Mouse (Mus musculus): ENCODE measurements around the gene Mthfsd. TPM values are rescaled to one million over a fixed set of nuclear protein-coding genes. Genes with fewer than 3 reads are reported as not detected.

The Mthfsd gene
- total RNA-seq, 2 experiments from 2014 or later, result 23.2 to 26.6 TPM

DNA sequence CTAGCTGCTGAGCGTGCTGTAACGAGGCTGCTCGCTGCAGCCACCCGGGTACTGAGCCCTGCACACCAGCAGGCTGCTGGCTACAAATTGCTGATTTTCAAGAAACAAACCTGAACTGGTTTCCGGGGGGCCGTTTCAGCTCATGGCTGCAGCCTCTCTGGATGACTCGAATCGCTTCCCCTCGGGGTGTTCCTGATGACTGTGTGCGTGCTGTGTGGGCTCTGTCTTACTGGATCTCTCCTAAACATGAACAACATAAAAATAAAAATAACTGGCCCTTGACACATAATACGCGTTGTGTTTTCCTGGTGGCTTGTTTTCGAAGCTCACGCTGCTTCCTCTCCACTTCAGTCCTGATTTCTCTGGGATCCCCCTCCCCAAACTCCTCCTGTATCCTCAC is 29.5 kb downstream of the Mthfsd start:
- intact Hi-C loops (cut with DNase I), result no loop called here
- no peak for DNase-seq

DNA sequence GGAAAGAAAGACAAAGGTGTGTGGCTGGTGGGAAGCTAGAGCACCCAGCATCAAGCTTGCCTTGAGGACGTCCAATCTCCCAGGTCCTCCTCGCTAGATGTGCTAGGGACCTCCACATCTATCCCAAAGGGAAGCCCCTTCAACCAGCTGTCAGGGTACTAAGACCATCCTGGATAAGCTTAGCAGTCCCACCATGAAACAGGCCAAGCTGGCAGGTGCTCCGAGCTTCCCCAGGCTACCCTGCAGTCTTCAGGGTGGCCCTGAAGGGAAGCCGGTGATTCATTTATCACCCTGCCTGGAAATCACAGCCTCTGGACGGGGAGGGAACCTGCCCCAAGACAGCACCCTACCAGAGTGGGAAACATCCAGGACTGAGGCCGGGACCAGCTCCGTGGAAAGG is 31.6 kb downstream of the Mthfsd start:
- intact Hi-C loops (cut with DNase I), result no loop called here
- DNase-seq, result no peak

DNA sequence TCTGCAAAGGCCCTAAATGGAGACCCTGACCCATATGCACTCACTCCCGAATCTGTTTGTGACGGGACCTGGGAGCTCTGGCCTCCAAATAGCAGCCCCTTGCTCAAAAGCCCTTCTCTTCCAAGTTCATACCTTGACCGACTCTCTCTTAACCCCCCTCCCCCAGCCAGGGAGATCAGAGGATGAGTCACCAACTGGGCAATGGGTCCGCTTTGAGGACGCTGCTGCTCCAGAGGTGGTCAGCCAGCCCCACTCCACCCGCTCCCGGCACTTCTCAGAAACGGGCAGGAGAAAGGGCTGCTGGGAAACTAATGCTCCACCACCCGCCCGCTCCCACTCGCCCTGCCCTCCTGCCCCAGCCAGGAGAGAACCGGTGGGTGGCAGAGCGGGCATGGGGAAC is 32.3 kb downstream of the Mthfsd start:
- no peak for DNase-seq
- intact Hi-C loops (cut with DNase I), result no loop called here

DNA sequence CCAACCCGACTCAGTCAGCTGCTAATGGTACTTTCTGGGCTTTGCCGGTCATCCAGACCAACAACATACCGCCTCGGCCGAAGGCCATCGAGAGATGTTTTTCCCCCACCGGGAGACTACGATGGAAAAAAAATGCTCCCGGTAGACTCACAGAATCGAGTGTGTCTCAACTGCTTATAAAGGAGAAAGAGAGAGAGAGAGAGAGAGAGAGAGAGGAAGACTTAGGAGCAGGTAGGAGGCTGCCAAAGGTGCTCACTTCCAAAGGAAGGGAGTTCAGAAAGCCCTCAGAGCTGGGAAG is 33.4 kb downstream of the Mthfsd start:
- no peak for DNase-seq
- intact Hi-C loops (cut with DNase I), result no loop called here

DNA sequence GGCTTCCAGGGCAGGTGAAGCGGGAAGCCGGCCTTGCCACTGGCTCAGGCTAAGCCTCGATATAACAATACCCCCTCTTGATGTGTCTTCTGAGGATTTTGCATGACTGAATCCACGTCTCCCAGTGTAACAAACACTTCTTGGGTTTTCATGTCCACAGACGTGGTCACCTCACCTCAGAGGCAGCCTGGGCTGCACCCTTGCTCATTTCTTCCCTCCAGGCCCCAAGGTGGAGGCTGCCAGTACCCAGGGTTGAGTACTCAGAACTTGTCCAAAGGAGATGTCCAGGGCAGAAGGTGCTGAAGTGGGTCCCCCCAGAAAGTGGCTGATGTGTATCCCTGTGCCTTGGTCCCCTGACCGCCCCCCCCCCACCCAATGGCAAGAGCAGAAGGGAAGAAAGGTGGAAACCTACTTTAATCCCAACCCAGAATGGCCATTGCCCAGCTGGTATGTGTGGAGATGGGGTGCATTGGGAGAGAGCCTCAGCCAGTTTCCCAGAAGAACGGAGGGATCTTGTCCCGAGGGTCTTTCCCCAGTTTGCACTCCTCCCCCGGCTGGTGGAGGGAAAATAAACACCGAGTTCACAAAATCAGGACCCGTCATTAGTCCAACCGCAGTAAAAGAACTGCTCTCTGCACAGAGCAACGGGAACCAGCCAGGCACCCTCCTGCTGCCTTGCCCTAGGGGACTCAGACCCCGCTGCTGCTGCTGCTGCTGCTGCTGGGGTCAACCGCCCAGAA is 33.9 kb downstream of the Mthfsd start:
- intact Hi-C loops (cut with DNase I), result no loop called here
- DNase-seq, result no peak

DNA sequence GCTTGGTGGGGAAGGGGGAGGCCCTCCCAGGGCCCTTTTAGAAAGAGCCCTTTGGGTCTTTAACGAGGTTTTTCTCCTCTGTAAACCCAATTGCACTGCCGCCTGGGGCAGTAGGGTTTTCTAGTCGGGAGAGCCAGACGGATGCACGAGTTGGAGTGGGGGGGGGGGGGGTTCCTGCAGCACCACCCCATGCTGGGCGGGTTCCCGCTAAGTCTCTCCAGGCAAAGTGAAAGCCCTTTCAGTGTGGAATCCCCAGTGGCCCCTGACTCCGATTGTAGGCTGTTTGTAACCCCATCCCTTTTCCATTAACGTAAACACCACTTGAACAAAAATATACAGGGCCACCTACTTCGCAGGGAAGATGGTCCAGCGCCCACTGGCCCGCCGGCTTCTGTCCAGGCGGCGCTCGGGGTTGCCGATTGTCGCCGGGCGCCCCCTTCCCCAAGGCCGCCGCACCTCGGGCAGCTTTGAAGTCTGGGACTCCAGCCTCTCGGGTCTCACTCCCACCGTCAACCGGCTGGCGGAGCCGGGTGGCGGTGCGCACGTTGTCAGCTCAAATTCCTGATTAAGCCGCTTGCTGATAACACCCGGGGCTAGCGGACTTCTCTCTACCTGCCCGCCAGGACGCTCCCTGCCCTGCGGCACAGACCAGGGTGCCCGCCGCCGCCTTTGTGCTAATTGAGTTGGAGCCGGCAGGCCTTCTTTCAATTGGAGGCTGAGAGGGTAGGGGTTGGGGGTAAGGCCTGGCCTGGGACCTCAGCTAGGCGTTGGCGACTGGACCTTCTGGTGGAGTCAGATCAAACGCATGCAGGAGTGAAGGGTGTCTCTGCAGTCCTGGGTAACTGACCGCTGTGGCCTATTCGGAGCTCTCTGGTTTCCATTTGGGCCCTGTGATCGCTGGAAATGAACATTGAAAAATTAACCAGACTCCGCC is 34.8 kb downstream of the Mthfsd start:
- no peak for DNase-seq
- intact Hi-C loops (cut with DNase I), result no loop called here

DNA sequence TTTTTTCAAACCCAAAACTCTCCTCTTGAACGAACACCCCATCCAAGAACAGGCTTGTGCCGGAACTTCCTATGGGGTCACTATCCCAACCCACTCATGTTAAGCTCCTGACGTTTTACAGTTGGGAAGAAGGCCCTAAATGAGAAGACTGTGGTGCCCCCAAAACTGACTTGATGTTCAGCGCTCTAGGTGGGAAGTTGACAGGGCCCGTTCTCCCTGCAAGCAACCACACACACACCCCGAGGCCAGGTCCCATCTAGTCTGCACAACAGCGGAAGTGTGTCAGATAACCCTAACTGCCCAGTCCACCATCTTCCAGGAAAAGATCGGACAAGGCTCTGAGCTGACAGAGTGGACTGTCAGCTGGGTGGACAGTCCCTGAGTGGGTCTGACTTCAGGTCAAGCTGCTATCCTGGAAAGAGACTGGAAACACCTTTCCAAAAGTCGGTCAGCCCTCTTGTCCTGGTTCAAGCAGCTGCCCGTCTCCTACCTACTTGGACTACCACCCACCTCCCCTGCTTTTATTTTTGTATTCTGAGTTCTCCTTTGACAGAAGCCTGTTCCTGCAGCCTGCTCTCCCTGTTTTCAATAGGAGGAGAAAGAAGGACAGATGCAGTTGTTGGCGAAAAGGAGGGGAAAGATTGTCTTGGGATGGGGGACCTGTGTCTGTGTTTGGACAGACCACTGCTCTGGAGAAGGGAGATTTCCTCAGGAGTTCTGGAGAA is 35.6 kb downstream of the Mthfsd start:
- no peak for DNase-seq
- intact Hi-C loops (cut with DNase I), result no loop called here

DNA sequence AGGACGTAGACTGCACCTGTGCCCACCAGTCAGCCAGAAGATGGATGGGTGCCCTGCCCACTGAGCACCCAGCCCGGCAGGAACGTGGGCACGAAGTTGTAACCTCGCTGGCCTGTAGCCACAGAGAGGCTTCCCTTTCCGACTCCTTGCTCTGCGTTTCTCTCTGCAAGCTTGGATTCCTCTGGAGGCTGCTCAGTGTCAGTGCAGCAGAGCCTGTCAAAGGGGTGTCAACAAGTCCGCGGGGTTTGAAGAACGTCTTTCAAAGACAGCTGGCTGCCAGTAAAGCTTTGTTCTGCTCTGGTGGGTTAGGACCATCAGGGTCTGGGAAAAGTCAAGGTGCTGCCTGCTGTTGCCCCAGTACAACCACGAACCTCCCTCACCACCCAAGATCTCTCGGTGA is 36.7 kb downstream of the Mthfsd start:
- DNase-seq, result no peak
- intact Hi-C loops (cut with DNase I), result no loop called here

DNA sequence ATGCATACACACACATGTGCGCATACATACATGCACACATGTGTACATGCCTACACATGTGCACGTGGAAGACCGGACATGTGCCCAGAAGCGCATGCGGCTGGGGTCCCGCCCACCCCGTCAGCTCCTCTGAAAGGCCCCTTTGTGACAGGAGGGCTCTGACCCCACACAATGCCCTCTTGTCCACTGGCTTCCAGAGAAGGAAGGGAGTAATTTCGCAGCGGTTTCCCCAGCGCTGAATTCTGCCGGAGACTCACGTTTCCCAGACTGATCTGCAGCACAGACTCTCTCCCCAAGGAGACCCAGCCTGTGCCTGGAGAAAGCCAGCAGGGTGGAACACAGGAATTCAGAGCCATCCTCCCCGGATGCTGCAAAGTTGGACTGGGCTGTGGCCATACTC is 44.5 kb downstream of the Mthfsd start:
- intact Hi-C loops (cut with DNase I), result no loop called here

DNA sequence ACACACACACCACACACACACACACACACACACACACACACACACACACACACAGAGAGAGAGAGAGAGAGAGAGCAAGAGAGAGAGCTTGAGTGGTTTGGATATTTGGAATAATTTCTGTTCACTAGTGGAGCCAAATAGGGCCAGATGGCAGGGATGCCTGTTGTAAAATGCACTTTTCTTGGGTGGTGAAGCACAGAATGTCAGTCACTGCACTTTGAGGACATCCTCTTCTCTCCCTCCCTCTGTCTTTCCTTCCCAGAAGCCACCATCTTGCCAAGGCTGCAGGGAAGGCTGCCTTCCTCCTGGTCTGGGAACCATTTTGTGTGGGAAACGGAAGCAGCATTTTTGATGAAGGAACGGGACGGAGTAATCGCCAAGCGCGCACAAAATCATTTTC is 45.7 kb downstream of the Mthfsd start:
- intact Hi-C loops (cut with DNase I), result no loop called here
- DNase-seq, result no peak

More for the DNA sequence above, 44.5 kb downstream of the Mthfsd start:
- DNase-seq, result no peak

DNA sequence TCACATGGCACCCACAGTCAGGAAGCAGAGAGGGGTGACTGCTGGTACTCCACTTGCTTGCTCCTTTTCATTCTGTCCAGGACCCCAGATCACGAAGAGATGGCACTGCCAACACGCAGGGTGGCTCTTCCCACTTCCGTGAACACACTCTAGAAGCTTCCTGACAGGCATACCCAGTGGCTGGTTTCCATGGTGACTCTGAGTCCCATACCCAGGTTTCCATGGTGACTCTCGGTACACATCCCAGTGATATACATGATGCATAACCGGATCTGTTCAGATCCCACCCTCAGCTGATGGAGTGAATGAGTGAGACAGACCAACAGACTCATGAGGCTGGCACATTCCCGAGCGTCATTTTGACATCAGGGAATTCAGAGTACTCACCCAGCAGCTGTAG is 49.1 kb downstream of the Mthfsd start:
- no peak for DNase-seq
- intact Hi-C loops (cut with DNase I), result no loop called here

DNA sequence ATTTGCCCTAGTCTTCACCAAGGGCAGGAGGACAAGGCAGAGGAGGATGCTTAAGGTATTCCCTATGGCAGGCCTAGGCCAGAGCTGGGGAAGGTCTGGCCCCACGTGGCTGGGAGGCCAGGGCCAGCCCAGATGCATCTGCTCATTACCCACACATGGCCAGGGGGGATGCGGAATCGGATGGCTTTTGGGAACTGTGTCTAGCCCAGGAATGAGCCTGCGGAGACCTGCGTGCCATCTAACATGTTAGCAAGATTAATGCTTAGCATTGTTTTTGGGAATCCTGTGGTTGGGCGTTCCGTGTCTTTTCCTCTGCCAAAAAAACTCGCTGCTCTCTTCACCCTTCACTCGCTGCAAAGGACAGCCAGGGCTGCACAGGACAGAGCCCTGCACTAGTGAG is 50.1 kb downstream of the Mthfsd start:
- no peak for DNase-seq
- intact Hi-C loops (cut with DNase I), result no loop called here

DNA sequence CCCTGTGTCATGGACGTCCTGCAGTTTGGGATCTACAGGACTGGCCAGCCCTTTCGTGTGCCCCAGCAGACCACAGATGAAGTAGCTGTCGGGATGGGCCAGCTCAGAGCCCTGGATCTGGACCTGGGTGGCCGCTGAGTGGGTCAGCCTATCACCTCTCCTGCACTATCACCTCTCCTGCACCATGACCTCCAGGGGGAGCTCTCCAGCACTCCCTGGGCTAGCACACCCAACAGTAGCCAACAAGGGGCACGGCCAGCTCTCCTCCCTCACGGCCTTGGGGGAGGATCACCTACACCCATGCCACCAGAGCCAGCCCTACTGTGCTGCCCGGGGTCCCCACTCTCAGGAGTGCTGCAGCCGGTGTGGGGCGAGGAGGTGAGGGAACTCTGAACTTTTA is 60.8 kb downstream of the Mthfsd start:
- intact Hi-C loops (cut with DNase I), result no loop called here
- DNase-seq, result no peak

DNA sequence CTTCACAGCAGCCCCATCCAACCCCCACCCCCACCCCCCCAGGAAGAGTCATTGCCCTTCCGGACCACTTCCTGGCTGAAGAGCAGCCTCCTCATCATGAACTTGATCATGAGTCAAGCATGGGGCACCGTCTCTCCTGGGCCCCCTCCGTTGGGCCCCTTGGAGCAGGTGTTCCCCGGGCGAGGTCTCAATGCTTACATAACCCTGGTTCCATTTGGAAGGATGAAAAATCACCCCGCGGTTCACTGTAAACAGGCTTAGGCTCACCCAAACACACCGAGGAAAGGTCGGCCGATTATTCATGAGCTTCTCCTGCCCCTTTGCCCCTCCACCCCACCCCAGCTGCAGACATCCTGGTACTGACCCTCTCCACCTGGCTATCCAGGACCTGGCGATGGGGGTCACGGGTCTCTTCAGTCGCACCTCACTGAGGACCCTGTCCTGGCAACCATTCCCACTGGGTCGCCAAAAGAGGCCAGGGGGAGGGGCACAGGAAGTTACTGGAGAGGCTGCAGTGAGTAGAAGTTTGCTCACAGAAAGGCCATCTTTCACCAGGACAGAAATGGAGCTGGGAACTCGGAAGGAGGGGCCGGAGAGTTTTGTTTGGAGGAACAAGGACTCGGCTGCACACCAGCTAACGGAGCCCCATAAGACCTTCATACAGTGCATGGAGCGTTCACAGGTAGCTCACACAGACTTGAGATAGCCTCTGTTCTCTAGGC is 64.3 kb downstream of the Mthfsd start:
- DNase-seq, result no peak
- intact Hi-C loops (cut with DNase I), result no loop called here

Small RNAs within 50 kb of the gene (microRNA-seq; reads per million reads assigned to microRNA genes)
- not detected for gene Gm27530

Other genes starting within 250 kb of the Mthfsd start
- 1 to 10 TPM; 1.7 TPM for gene Foxf1, start 24.0 kb downstream of the Mthfsd start, total RNA-seq (2021)
- gene Foxc2, start 7.8 kb upstream of the Mthfsd start, total RNA-seq (2021), result 1 to 10 TPM; 4.3 to 4.4 TPM
- gene Foxl1, start 19.5 kb upstream of the Mthfsd start, total RNA-seq (2021), result under 1 TPM in 1 of 2 experiments, not detected in 1; 0.18 TPM